Mouse (Mus musculus): ENCODE measurements at regions not wholly inside any gene's neighbourhood (a gene's known extent, or its start where the extent isn't known, plus 50 kb on each side); places are given as distances from the start of the nearest gene placed in this dataset.

- H3K27me3 ChIP-seq (replicated peaks; ENCODE audit: control insufficient read depth, insufficient read depth, low read length): no peaks in the 10 kb centered on the region
- no peak for DNase-seq (ENCODE audit: low spot score)
- H3K27ac ChIP-seq (ENCODE audit: low read depth): no peak overlapping the region
- no peak overlapping the region for H3K9ac ChIP-seq (ENCODE audit: low read length)
- no peaks in the 10 kb centered on the region for H3K9me3 ChIP-seq (ENCODE audit: control insufficient read depth, low read length)
- H3K4me1 ChIP-seq (replicated peaks; ENCODE audit: control insufficient read depth, insufficient read depth, low read length): no peaks in the 10 kb centered on the region
- H3K4me2 ChIP-seq (ENCODE audit: low read length): no peak overlapping the region
- 84% methylated on average over 10 of the region's 10 CpGs for WGBS
- no peak for ATAC-seq (replicated peaks; ENCODE audit: low FRiP score, low TSS enrichment, low read depth)
- no peaks in the 10 kb centered on the region for H3K36me3 ChIP-seq (ENCODE audit: control insufficient read depth, insufficient read depth, low read length)
- H3K4me3 ChIP-seq (ENCODE audit: low read depth, low read length): no peak overlapping the region
Measured at GRCm38 (mm10) chr3:102654962-102655361, 79.4 kb upstream of the Tspan2 start.

GRCm38 (mm10) chr3:102657116-102657515 lies 77.2 kb upstream of the Tspan2 start:
- H3K27me3 ChIP-seq (replicated peaks; ENCODE audit: control insufficient read depth, insufficient read depth, low read length): no peaks in the 10 kb centered on the region
- no peak for DNase-seq (ENCODE audit: low spot score)
- no peak overlapping the region for H3K27ac ChIP-seq (ENCODE audit: low read depth)
- H3K4me1 ChIP-seq (replicated peaks; ENCODE audit: control insufficient read depth, insufficient read depth, low read length): no peaks in the 10 kb centered on the region
- no peaks in the 10 kb centered on the region for H3K9me3 ChIP-seq (ENCODE audit: control insufficient read depth, low read length)
- no peaks in the 10 kb centered on the region for H3K36me3 ChIP-seq (ENCODE audit: control insufficient read depth, insufficient read depth, low read length)
- H3K9ac ChIP-seq (ENCODE audit: low read length): no peak overlapping the region
- no peak overlapping the region for H3K4me2 ChIP-seq (ENCODE audit: low read length)
- WGBS: 62% methylated on average over 7 of the region's 7 CpGs
- no peak overlapping the region for H3K4me3 ChIP-seq (ENCODE audit: low read depth, low read length)
- no peak for ATAC-seq (replicated peaks; ENCODE audit: low FRiP score, low TSS enrichment, low read depth)

- no peak overlapping the region for H3K27ac ChIP-seq (ENCODE audit: low read depth)
- H3K27me3 ChIP-seq (replicated peaks; ENCODE audit: control insufficient read depth, insufficient read depth, low read length): no peaks in the 10 kb centered on the region
- no peak overlapping the region for H3K9ac ChIP-seq (ENCODE audit: low read length)
- H3K4me2 ChIP-seq (ENCODE audit: low read length): no peak overlapping the region
- no peak for DNase-seq (ENCODE audit: low spot score)
- H3K36me3 ChIP-seq (ENCODE audit: control insufficient read depth, insufficient read depth, low read length): no peaks in the 10 kb centered on the region
- WGBS: 81% methylated on average over 7 of the region's 7 CpGs
- H3K4me3 ChIP-seq (ENCODE audit: low read depth, low read length): no peak overlapping the region
- no peaks in the 10 kb centered on the region for H3K9me3 ChIP-seq (ENCODE audit: control insufficient read depth, low read length)
- no peaks in the 10 kb centered on the region for H3K4me1 ChIP-seq (replicated peaks; ENCODE audit: control insufficient read depth, insufficient read depth, low read length)
- ATAC-seq (replicated peaks; ENCODE audit: low FRiP score, low TSS enrichment, low read depth): no peak
Measured at GRCm38 (mm10) chr3:102657531-102658060, 76.7 kb upstream of the Tspan2 start.

- Histone ChIP-seq H3K9me3 (ENCODE audit: control insufficient read depth, low read length) (no peaks in the 10 kb centered on the region), H3K27me3 (replicated peaks; ENCODE audit: control insufficient read depth, insufficient read depth, low read length) (no peaks in the 10 kb centered on the region), H3K36me3 (ENCODE audit: control insufficient read depth, insufficient read depth, low read length) (no peaks in the 10 kb centered on the region), H3K4me3 (ENCODE audit: low read depth, low read length) (no peak overlapping the region), H3K4me2 (ENCODE audit: low read length) (no peak overlapping the region), H3K27ac (ENCODE audit: low read depth) (no peak overlapping the region), H3K9ac (ENCODE audit: low read length) (no peak overlapping the region), H3K4me1 (replicated peaks; ENCODE audit: control insufficient read depth, insufficient read depth, low read length) (no peaks in the 10 kb centered on the region)
- 87% methylated on average over 5 of the region's 5 CpGs for WGBS
- no peak for DNase-seq (ENCODE audit: low spot score)
- no peak for ATAC-seq (replicated peaks; ENCODE audit: low FRiP score, low TSS enrichment, low read depth)
Measured at GRCm38 (mm10) chr3:102659352-102659751, 75.0 kb upstream of the Tspan2 start.

- H3K27ac ChIP-seq (ENCODE audit: low read depth): no peak overlapping the region
- H3K4me3 ChIP-seq (ENCODE audit: low read depth, low read length): no peak overlapping the region
- H3K9me3 ChIP-seq (ENCODE audit: control insufficient read depth, low read length): no peaks in the 10 kb centered on the region
- no peak overlapping the region for H3K4me2 ChIP-seq (ENCODE audit: low read length)
- ATAC-seq (replicated peaks; ENCODE audit: low FRiP score, low TSS enrichment, low read depth) (no peak), DNase-seq (ENCODE audit: low spot score) (no peak)
- 90% methylated on average over 7 of the region's 7 CpGs for WGBS
- H3K4me1 ChIP-seq (replicated peaks; ENCODE audit: control insufficient read depth, insufficient read depth, low read length): no peaks in the 10 kb centered on the region
- no peaks in the 10 kb centered on the region for H3K36me3 ChIP-seq (ENCODE audit: control insufficient read depth, insufficient read depth, low read length)
- H3K27me3 ChIP-seq (replicated peaks; ENCODE audit: control insufficient read depth, insufficient read depth, low read length): no peaks in the 10 kb centered on the region
- H3K9ac ChIP-seq (ENCODE audit: low read length): no peak overlapping the region
Measured at GRCm38 (mm10) chr3:102661296-102661695, 73.0 kb upstream of the Tspan2 start.

GRCm38 (mm10) chr3:102663711-102664110 lies 70.6 kb upstream of the Tspan2 start:
- ATAC-seq (replicated peaks; ENCODE audit: low FRiP score, low TSS enrichment, low read depth): no peak
- WGBS: 65% methylated on average over 5 of the region's 5 CpGs
- no peaks in the 10 kb centered on the region for H3K27me3 ChIP-seq (replicated peaks; ENCODE audit: control insufficient read depth, insufficient read depth, low read length)

GRCm38 (mm10) chr3:102664665-102665190 lies 69.6 kb upstream of the Tspan2 start:
- Histone ChIP-seq H3K4me2 (ENCODE audit: low read length) (no peak overlapping the region), H3K4me1 (replicated peaks; ENCODE audit: control insufficient read depth, insufficient read depth, low read length) (no peaks in the 10 kb centered on the region), H3K36me3 (ENCODE audit: control insufficient read depth, insufficient read depth, low read length) (no peaks in the 10 kb centered on the region), H3K4me3 (ENCODE audit: low read depth, low read length) (no peak overlapping the region), H3K27me3 (replicated peaks; ENCODE audit: control insufficient read depth, insufficient read depth, low read length) (no peaks in the 10 kb centered on the region), H3K9me3 (ENCODE audit: control insufficient read depth, low read length) (no peaks in the 10 kb centered on the region), H3K9ac (ENCODE audit: low read length) (no peak overlapping the region), H3K27ac (ENCODE audit: low read depth) (no peak overlapping the region)
- ATAC-seq (replicated peaks; ENCODE audit: low FRiP score, low TSS enrichment, low read depth) (no peak), DNase-seq (ENCODE audit: low spot score) (no peak)
- WGBS: 81% methylated on average over 6 of the region's 6 CpGs

More at GRCm38 (mm10) chr3:102663711-102664110, 70.6 kb upstream of the Tspan2 start:
- H3K4me1 ChIP-seq (replicated peaks; ENCODE audit: control insufficient read depth, insufficient read depth, low read length): no peaks in the 10 kb centered on the region
- no peak overlapping the region for H3K9ac ChIP-seq (ENCODE audit: low read length)
- H3K4me2 ChIP-seq (ENCODE audit: low read length): no peak overlapping the region
- no peaks in the 10 kb centered on the region for H3K9me3 ChIP-seq (ENCODE audit: control insufficient read depth, low read length)
- no peak for DNase-seq (ENCODE audit: low spot score)
- H3K36me3 ChIP-seq (ENCODE audit: control insufficient read depth, insufficient read depth, low read length): no peaks in the 10 kb centered on the region
- H3K4me3 ChIP-seq (ENCODE audit: low read depth, low read length): no peak overlapping the region
- H3K27ac ChIP-seq (ENCODE audit: low read depth): no peak overlapping the region

- WGBS: 73% methylated on average over 3 of the region's 3 CpGs
- no peak for DNase-seq (ENCODE audit: low spot score)
Measured at GRCm38 (mm10) chr3:102667796-102668195, 66.5 kb upstream of the Tspan2 start.

GRCm38 (mm10) chr3:102668556-102668955 lies 65.8 kb upstream of the Tspan2 start:
- no peaks in the 10 kb centered on the region for H3K9me3 ChIP-seq (ENCODE audit: control insufficient read depth, low read length)
- ATAC-seq (replicated peaks; ENCODE audit: low FRiP score, low TSS enrichment, low read depth): no peak
- no peaks in the 10 kb centered on the region for H3K27me3 ChIP-seq (replicated peaks; ENCODE audit: control insufficient read depth, insufficient read depth, low read length)
- no peaks in the 10 kb centered on the region for H3K4me1 ChIP-seq (replicated peaks; ENCODE audit: control insufficient read depth, insufficient read depth, low read length)
- no peak for DNase-seq (ENCODE audit: low spot score)
- H3K9ac ChIP-seq (ENCODE audit: low read length): no peak overlapping the region
- no peak overlapping the region for H3K4me2 ChIP-seq (ENCODE audit: low read length)
- no peak overlapping the region for H3K27ac ChIP-seq (ENCODE audit: low read depth)
- WGBS: 88% methylated on average over 3 of the region's 3 CpGs
- H3K4me3 ChIP-seq (ENCODE audit: low read depth, low read length): no peak overlapping the region
- H3K36me3 ChIP-seq (ENCODE audit: control insufficient read depth, insufficient read depth, low read length): no peaks in the 10 kb centered on the region

More at GRCm38 (mm10) chr3:102667796-102668195, 66.5 kb upstream of the Tspan2 start:
- no peaks in the 10 kb centered on the region for H3K4me1 ChIP-seq (replicated peaks; ENCODE audit: control insufficient read depth, insufficient read depth, low read length)
- no peak overlapping the region for H3K4me3 ChIP-seq (ENCODE audit: low read depth, low read length)
- no peak overlapping the region for H3K27ac ChIP-seq (ENCODE audit: low read depth)
- H3K4me2 ChIP-seq (ENCODE audit: low read length): no peak overlapping the region
- no peak overlapping the region for H3K9ac ChIP-seq (ENCODE audit: low read length)
- no peaks in the 10 kb centered on the region for H3K9me3 ChIP-seq (ENCODE audit: control insufficient read depth, low read length)
- H3K36me3 ChIP-seq (ENCODE audit: control insufficient read depth, insufficient read depth, low read length): no peaks in the 10 kb centered on the region
- no peak for ATAC-seq (replicated peaks; ENCODE audit: low FRiP score, low TSS enrichment, low read depth)
- no peaks in the 10 kb centered on the region for H3K27me3 ChIP-seq (replicated peaks; ENCODE audit: control insufficient read depth, insufficient read depth, low read length)
